Mouse (Mus musculus) layer of hippocampus, adult 8-10 months (tissue): Measurements from ENCODE around the gene Megf8. TPM values are rescaled to one million over a fixed set of nuclear protein-coding genes. Genes with fewer than 3 reads are reported as not detected.

Experiments used
- DNase-seq, 2 experiments: peaks; one replicate each; pipeline ENCODE4 v3.0.0; 2022; ENCODE audit warnings: low spot score in 2 of 2
- total RNA-seq, 4 experiments: library from RNA; stranded (reverse); gene quantifications; 2 replicates each; pipeline ENCODE4 v1.2.4; 2022

The Megf8 gene
- total RNA-seq, 4 experiments from 2014 or later = 90.3 to 107 (median 97.0) TPM

DNA sequence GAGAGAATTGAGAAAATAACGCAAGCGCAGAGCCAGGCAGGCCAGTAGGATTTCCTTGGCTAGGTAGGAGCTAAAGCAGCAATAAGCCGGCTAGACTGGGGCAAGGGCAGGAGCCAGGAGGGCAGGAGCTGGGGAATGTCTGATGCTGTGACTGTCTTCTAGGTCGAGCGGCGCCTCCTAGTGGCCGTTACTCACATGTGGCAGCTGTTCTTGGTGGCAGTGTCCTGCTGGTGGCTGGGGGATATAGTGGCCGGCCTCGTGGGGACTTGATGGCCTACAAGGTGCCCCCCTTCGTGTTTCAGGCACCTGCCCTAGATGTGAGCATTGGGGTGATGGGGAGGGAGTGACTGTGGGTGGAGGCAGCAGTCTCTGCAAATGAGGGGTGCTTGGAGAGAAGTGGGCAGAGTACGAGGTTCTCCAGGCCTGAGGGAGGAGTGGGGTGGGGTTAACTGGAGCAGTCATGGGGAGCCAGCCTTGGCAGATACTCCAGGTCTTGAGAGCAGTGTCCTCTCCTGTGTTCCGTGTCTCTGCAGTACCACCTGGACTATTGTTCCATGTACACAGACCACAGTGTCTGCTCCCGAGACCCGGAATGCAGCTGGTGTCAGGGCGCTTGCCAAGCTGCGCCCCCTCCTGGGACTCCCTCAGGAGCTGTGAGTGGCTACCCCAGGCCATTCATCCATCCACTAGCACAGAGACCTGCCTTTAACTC, 16.8 kb downstream of the Megf8 start:
- peak in 1 of 2 experiments; percentile 69 for DNase-seq

DNA sequence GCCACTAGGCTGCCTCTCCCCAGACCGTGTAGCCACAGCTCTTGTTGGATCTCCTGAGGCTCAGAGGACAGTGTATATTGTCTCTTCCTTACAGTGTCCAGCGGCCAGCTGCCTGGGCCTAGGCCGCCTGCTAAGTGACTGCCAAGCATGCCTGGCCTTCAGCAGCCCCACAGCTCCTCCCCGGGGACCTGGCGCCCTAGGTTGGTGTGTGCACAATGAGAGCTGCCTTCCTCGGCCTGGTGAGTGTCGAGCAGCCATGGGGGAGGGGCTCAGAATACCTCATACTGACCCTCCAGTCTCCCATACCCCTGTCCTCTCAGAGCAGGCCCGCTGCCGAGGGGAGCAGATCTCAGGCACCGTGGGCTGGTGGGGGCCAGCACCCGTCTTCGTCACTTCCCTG, 17.5 kb downstream of the Megf8 start:
- no peak for DNase-seq

DNA sequence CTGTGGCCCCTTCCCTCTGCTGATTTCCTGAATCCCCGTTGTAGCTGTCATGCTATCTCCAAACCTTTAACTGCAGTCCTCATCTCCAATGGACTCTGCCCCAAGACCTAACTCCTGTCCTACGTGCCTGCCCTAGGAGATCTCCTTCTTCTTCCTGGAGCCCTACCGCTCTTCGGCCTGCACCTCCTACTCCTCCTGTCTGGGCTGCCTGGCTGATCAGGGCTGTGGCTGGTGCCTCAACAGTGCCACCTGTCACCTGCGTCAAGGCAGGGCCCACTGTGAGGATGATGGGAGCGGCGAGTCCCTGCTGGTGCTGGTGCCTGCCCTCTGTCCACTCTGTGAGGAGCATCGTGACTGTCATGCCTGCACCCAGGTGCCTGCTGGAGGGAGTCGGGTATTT, 22.4 kb downstream of the Megf8 start:
- no peak for DNase-seq

DNA sequence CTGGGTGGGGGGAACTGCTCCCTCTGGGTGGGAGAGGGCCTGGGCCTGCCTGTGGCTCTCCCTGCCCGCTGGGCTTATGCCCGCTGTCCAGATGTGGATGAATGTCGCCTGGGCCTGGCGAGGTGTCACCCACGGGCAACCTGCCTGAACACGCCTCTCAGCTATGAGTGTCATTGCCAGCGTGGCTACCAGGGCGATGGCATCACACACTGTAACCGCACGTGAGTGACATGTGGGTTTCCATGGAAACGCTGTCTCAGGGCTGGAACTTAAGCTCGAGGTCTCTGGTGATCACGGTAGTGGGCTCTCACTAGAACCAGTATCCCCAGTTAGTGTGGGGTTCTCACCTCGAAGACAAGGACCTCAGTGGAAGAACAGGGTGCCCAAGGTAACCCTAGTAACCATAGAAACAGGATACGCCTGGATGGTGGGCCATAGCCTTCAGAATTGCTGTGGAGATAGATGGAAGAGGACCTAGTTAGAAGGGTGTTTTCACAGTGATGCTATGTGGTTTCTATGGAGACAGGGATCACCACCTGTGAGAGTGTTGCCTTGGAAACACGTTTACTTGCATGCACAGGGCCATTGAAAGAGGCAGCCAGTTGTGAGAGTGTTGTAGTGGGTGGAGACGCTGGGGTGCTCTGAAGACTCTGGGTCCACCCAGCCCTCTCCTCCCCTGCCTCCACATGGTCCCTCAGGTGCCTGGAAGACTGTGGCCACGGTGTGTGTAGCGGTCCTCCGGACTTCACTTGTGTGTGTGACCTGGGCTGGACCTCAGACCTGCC, 24.2 kb downstream of the Megf8 start:
- no peak for DNase-seq

DNA sequence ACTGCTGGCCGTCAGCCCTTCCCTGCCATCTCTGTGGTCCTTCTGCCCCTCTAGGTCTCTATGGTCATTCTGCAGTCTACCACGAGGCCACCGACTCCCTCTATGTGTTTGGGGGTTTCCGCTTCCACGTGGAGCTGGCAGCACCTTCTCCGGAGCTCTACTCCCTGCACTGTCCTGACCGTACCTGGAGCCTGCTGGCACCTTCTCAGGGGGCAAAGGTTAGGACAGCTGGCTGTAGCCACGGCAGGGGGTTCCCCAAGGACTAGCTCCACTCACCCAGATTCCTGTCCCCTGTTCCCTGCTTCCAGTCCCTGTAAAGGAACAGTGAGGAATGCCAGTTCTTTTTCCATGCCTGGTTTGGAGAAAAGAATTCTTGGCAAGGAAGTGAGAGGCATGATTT, 31.9 kb downstream of the Megf8 start:
- DNase-seq = no peak

DNA sequence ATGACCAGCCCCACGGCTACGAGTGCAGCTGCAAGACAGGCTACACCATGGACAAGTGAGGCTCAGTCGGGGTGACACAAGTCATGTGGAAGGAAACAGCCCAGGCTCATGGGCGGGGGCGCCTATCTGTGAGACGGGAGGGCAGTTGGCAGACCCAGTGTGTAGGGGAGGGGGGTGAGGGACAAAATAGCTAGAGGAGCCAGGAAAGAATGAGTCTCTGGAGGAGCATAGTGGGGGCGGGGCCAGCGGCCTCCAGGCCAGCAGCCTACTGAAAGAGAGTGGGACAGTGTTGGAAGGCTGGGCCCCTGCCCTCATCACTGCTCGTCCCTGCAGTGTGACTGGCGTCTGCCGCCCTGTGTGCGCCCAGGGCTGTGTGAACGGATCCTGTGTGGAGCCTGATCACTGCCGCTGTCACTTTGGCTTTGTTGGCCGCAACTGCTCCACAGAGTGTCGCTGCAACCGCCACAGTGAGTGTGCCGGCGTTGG, 41.8 kb downstream of the Megf8 start:
- no peak for DNase-seq

DNA sequence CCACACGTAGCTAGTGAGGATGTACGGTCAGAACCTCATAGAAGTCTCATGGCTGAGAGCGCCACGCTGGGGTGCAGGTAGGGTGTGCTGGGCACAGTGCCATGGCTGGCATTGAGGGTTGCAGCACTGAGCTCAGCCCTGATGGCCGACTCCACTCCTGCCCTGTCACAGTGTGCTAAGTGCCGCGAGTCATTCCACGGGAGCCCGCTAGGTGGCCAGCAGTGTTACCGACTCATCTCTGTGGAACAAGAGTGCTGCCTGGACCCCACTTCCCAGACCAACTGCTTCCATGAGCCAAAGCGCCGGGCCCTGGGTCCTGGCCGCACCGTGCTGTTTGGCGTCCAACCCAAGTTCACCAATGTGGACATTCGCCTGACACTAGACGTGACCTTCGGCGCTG, 46.2 kb downstream of the Megf8 start:
- DNase-seq = no peak

DNA sequence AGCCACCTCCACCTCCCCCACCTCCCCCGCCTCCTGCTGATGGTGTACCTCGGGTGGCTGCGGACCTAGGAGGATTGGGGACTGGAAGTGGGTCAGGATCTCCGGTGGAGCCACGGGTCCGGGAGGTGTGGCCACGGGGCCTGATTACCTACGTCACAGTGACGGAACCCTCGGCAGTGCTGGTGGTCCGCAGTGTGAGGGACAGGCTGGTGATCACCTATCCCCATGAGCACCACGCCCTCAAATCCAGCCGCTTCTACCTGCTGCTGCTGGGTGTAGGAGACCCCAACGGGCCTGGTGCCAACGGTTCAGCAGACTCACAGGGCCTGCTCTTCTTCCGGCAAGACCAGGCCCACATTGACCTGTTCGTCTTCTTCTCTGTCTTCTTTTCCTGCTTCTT, 46.7 kb downstream of the Megf8 start:
- no peak for DNase-seq

DNA sequence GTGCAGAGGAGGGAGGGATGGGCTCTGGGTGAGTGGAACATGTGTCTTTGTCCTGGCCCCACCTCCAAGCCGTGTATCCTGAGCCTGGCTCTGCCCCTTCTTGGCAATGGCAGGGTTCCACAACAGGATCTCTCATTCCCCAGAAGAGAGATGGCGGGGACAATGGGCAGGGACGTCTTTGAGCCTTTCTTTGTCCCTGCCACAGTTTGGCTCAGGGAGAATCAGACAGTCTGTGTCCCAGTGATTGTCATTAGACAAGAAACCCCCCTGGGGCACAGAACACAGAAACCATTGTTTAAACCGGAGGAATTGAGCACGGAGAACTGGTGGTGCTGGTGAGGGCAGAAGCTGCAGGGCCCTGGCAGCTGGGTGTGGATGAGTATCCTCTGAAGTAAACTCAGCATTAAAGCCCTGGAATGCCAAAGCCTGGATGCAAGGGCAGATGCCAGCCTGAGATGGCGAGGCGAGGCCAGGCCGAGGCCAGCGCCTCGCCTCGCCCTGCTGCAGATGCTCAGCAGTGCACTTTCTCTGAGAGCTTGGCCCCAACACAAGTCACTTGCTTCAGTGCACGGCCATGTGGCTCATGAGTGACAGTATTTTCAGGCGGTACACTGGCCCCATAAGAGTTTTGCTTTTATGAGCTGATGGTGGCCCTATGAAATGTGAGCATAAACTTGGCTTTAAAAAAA, 49.1 kb downstream of the Megf8 start:
- DNase-seq = no peak

DNA sequence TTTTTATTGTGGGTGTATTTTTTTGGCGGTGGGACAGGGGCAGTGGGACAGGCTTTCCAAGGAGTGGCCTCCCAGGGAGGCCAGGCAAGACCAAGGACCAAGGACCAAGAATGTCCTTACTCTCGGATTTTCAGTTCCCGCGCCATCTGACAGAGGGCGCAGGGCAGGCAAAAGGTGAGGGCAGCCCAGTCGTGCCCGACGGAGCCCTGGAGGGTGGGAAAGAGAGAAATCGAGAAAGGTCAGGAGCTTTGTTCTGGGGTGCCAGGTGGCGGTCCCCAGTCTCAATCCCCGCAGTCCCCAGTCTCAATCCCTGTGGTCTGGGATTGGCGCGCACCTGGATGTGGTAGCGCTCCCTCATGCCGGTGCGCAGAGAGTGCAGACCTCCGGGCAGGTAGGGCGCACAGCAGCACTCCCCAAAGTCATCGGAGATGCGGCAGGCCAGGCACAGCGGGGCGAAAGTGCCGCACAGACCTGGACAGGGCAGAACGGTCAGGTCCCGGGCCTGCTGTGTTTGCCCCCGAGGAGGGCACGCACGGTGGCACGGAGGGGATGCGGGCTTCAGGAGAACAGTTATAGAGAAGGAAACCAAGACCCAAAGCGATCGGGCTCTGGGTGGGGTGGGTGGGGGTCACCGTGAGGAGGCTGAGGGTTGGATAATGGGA, 50.8 kb downstream of the Megf8 start:
- DNase-seq = no peak

DNA sequence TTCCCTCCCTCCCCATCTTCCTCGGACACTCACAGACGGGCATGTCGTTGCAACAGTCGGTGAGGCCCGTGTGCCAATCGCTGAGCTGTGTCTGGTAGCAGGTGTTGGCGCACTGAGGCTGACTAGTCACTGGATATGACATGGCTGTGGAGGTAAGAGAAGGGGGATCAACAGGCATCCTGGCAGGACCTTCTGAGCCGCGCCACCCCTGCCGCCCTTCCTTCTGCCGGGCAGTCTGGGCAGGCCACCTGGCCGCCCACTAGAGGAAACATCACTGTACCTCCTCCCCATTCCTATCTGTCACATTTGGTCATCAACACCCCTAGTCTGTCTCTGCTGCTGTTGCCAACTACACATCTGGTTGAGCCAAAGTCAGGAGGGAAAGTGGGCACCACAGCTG, 51.4 kb downstream of the Megf8 start:
- no peak for DNase-seq

DNA sequence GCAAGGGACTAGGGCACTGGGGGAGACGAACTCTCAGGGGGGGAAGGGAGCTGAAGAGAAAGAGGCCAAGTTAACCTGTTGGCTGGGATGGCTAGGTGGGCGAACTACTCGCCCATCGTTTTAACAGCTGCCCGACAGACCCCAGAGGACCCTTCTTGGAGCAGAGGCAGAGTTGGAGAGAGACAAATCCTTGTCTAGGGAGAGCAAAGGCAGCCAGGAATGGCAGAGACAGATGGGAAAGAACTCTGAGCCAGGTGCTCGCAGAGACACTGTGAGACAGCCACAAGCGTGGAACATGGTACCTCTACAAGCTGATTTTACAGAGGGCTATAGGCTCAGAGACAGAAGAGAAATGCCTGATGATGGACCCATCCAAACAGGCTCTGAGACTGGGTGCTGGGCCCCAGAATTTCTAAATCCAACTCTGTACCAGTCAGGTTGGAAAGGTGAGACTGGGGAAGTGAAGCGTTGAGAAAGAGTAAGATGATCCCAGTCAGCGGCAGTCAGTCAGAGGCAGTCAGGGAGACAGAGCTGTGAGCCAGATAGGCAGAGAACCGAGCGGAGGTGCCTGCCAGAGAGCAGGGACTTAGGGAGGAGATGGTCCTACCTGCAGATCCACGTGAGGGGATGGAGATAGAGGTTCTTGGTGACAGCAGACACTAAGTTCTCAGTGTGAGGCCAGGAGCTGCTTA, 52.2 kb downstream of the Megf8 start, which contains the start of gene Cnfn:
TSS of gene Cnfn (minus strand) at position 667 of the 692 bp plus-strand sequence.
- no peak for DNase-seq

DNA sequence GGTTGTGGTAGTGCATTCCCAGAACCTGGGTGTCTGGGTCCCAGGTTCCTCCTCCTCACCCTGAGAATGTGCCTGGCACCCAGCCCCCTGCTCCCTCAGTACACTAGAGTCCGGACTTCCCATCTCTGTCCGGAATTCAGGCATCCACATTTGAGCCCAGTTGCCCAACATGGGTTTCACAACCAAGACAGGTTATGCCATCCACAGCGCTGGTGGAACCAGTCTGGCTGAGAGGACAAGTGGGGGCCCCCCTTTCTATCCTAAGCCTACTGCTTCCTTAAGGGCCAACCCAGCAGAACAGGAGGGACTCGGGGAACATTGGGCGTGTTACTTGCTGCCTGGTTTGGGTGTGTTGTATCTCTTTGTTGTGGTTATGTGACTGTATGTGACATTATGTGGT, 55.5 kb downstream of the Megf8 start:
- DNase-seq = no peak

DNA sequence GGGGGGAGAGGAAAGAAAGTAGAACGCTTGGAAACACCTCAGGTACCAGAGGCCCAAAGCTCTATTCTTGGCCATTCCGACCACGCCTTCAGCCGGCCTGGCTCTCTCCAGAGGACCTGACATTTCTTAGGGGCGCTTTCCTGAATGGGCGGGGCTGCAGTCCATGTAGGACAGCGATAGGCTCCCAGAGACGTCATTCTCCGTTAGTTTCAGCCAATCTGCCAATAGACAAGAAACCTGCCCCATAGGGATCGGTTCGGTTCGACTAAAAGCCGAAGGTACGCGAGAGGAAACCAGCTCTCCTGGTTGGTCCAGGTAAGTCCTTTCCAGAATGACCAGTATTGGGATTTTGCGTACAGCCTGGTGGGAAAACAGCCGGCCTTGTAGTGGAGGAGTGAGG, 59.6 kb downstream of the Megf8 start:
- DNase-seq = peak; percentile 92 to 94

DNA sequence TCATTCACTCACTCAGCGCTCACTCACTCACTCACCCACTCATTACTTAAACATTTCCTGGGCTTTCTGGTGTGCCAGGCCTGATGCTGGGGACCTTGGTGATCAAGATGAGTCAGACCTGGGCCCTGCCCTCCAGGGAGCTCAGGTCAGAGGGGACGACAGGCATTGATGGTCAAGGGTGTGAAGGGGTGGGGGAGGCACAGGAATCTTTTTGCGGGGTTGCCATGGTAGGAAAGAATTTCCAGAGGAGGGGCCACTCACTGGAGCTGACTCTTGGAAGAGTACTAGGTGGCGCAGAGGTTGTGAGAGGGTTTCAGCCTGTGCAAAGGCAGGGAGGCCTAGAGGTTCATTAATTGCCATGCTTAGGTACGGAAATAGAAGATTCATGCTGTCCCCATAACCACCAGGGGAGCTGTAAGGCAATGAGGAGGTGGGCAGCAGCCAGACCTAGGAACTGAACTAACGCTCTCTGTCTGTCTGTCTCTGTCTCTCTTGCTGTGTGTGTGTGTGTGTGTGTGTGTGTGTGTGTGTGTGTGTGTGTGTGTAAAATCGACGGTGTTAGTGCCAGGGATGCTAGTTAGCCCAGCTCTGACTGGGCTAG, 60.2 kb downstream of the Megf8 start:
- DNase-seq = no peak

DNA sequence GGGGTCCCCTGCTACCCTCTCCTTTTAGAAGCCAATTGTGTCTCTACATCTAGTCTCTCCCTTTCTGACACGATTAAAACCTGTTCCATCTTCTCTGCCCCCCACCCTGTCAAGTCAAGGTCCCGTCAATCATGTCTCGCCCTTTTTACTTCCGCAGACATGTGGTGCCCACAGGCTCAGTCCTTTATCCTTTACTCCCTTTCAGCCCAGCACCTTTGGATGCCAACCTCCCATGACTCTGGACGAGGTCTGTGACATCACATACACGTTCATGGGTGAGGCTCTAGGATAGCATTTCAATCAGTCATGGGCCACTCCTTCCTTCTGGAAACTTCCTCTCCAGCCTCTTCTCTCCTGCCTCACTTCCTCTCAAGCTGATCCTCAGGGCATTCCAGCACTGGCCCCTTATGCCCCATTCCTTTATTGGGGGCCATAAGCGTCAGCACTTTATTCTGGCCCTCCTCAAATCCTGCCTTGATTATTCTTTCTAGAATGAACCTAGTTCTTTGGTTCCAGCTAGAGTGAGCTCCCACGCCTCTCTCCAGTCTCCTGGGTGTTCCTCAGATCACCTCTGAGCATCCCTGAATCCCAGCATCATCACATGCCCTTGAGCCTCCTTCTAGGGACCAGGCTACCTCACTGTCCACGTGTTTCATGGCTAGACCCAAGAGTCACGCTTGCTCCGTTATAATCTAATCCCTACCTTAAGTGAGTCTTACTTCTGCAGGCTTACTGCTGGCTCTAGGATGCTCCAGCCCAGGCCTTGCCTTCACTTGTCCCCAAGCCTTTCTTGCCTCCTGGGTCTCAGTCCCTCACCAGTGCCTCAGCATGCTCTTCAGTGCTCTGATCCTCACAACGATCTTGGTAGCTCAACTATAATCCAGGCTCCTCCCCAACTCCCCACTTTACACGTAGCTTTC, 61.5 kb downstream of the Megf8 start:
- DNase-seq = no peak

DNA sequence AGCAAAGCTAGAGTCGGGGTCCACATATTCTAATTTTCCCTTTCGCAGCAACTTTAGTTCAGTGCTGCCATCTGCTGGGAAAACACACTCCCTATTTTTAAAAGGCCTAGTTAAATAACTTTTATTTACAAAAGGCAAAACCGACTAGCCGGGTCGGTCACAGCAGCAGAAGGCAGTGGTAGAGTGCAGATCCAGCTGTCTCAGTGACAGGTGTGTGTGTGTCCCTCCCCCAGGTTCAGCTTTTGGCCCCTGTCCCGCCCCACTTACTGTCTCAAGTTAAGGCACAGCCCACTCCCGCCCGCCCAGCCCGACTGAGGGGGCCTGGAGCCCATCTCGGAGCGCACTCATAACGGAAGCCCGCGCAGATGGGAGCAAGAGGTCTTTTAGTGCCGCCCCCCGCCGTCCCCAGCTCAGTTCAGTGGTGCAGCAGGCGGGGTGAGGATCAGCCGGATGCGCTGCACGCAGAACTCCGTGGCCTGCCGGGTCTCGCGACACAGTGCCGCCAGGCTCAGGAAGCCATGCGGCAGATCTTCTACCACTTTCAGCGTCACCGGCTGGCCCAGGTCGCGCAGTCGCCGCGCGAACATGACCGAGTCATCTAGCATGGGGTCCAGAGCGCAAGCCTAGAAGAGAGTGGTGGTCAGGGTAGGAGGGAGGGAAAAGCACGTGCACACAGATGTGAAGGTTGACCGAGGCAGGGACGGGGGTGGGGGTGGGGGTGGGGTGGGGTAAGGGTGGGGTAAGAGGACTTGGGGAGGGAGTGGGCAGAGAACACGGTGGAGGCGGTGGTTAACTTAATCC, 62.8 kb downstream of the Megf8 start:
- no peak for DNase-seq

DNA sequence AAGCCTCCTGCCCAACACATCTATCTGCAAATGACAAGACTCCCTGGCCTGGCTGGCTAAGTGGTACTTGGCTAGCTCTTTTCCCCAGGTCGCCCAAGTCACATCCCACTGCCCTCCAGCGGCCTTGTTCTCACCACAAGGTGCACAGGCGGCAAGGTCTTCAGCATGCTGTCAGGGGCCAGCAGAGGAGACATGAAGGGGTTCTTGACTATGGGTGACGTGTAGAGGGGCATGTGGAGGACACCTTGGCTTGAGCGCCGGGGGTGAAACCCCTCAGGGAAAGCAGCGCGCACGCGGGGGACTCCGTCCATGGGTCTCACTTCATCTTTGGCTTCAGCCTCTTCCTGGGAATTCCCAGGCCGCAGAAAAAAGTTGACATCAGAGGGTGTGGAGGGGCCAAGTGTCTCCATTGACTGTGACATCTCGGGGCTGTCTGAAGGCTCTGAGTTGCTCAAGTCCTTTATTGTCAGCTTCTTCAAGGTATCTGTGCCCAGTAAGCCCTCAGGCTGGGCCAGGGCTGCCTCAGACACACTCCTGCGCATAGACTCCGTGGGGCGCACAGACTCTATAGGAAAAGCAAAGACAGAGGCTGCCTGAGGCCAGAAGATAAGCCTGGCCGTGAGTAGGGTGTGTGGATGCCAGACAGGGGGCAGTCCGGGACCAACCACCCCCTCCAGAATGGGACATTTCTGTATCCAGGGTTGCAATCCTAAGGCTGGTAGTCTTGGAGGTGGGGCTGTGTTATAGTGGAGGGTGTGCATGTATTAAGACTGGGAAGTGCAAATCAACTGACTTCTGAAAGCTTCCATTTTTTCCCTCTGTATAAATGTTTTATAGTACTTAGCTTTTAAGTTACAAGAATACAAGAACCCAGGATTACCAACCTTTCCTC, 63.7 kb downstream of the Megf8 start:
- DNase-seq = no peak
